Mouse (Mus musculus) hindbrain, embryonic 13.5 days (tissue): ENCODE measurements around the gene Apobec1. TPM values are rescaled to one million over a fixed set of nuclear protein-coding genes. Genes with fewer than 3 reads are reported as not detected.
A peak's percentile ranks its signal among the peaks of the same experiment; 100 is the strongest.

Source experiments
- ATAC-seq: fragments of 200-750 bp; cut with Nextera tagmentation; 2 replicates; pipeline ENCODE4 v1.8.0; 2017; ENCODE audit warnings: moderate TSS enrichment; ENCODE audit not compliant: low FRiP score
- H3K27ac ChIP-seq: fragments of 300-500 bp; sonication (generic); 2 replicates; pipeline ENCODE4 v1.5.1; 2015; ENCODE audit warnings: inconsistent platforms, mild to moderate bottlenecking, moderate library complexity
- H3K27me3 ChIP-seq: fragments of 300-500 bp; sonication (generic); 2 replicates; pipeline ENCODE4 v1.6.1; 2015; ENCODE audit warnings: mild to moderate bottlenecking, inconsistent platforms
- H3K36me3 ChIP-seq: fragments of 300-500 bp; sonication (generic); 2 replicates; pipeline ENCODE4 v1.6.1; 2015; ENCODE audit warnings: mild to moderate bottlenecking, inconsistent platforms
- H3K4me1 ChIP-seq: fragments of 300-500 bp; sonication (generic); replicated peaks from 2 replicates; pipeline ENCODE4 v1.6.1; 2015; ENCODE audit warnings: inconsistent platforms
- H3K4me2 ChIP-seq: fragments of 300-500 bp; sonication (generic); 2 replicates; pipeline ENCODE4 v1.6.1; 2015; ENCODE audit warnings: inconsistent platforms, mild to moderate bottlenecking, moderate library complexity
- H3K4me3 ChIP-seq: fragments of 300-500 bp; sonication (generic); 2 replicates; pipeline ENCODE4 v1.5.1; 2015; ENCODE audit warnings: mild to moderate bottlenecking, inconsistent platforms
- H3K9ac ChIP-seq: fragments of 300-500 bp; sonication (generic); 2 replicates; pipeline ENCODE4 v1.6.1; 2015; ENCODE audit warnings: mild to moderate bottlenecking, inconsistent platforms
- H3K9me3 ChIP-seq: fragments of 300-500 bp; sonication (generic); 2 replicates; pipeline ENCODE4 v1.6.1; 2016; ENCODE audit warnings: inconsistent platforms
- WGBS: fragments of 180-500 bp; shearing (Covaris S2); methylation state at CpG from one replicate; pipeline ENCODE4 v1.1.7; 2015; 5-methylcytosine and 5-hydroxymethylcytosine counted together
- polyA plus RNA-seq: library from polyadenylated mRNA; unstranded; fragments of >200 nt; fragmentation: Nextera tagmentation; extraction: Ambion mirVana; gene quantifications from 2 replicates; pipeline ENCODE4 v1.2.1, GENCODE M21; 2015

Apobec1 gene
- polyA plus RNA-seq, 1 experiment from 2014 or later, result 2.5 TPM

DNA sequence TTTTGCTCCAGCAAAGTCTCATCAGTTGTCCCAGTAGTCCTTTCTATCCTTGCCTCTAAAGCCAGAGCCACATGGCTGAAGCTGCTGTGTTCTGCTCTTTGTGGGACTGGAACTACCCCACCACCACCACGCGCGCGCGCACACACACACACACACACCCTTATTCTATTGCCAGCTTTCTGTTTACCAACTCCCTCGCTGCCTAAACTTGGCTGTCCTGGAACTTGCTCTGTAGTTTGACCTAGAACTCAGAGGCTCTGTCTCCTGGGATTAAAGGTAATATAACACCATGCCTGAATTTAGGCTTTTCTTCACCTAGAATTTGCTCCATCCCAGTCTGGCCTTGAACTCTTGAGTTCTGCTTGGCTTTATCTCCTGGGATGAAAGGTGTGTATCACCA lies 18.8 kb upstream of the Apobec1 start:
- H3K4me2 ChIP-seq, result no peak overlapping the region
- no peaks in the 10 kb centered on the region for H3K9me3 ChIP-seq
- no peak overlapping the region for H3K27ac ChIP-seq
- no peaks in the 10 kb centered on the region for H3K27me3 ChIP-seq
- H3K36me3 ChIP-seq, result no peaks in the 10 kb centered on the region
- H3K4me1 ChIP-seq, result no peaks in the 10 kb centered on the region
- WGBS, result 96% methylated on average over 6 of the region's 6 CpGs
- no peak for ATAC-seq
- H3K4me3 ChIP-seq, result no peak overlapping the region
- H3K9ac ChIP-seq, result no peak overlapping the region

DNA sequence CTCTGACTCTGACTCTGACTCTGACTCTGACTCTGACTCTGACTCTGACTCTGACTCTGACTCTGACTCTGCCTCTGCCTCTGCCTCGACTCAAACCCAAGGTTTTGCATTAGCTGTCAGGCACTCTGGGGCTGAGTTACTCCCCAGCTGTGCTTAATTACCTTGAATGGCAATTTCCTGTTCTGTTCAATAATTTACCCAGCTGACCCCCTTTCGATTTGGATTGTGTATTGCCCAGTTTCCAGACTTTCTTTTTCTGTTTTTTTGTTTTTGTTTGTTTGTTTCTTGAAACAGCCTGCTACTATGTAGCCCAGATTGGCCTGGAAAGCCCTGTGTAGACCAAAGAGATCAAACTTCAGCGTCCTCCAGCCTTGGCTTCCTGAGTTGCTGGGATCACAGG lies 13.8 kb upstream of the Apobec1 start:
- H3K9me3 ChIP-seq, result no peaks in the 10 kb centered on the region
- H3K36me3 ChIP-seq, result no peaks in the 10 kb centered on the region
- H3K27ac ChIP-seq, result no peak overlapping the region
- no peak for ATAC-seq
- H3K4me3 ChIP-seq, result no peak overlapping the region
- 76% methylated on average over 3 of the region's 3 CpGs for WGBS
- H3K4me2 ChIP-seq, result no peak overlapping the region
- no peaks in the 10 kb centered on the region for H3K27me3 ChIP-seq
- H3K4me1 ChIP-seq, result no peaks in the 10 kb centered on the region
- H3K9ac ChIP-seq, result no peak overlapping the region

DNA sequence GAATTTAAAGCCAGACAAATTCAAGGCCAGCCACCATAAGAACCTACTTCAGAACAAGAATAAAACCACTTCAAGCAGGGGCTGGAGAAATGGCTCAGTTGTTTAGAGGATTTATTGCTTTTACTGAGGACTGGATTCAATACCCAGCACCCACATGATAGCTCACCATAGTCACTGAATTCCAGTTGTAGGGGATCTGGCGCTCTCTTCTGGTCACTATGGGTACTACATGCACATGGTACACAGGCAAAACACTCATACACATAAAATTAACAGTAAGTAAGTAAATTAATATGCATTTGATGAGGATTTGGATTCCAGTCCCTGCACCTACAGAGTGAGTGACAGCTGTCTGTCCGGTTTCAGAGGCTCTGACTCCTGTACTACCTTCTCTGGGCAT lies 11.8 kb upstream of the Apobec1 start:
- no peak for ATAC-seq
- Histone ChIP-seq H3K4me1 (peaks cover 3% of the 10 kb centered on the region; the same call in 1 of the 2 replicates), H3K36me3 (no peaks in the 10 kb centered on the region), H3K4me3 (no peak overlapping the region), H3K9ac (no peak overlapping the region), H3K9me3 (no peaks in the 10 kb centered on the region), H3K27ac (no peak overlapping the region), H3K27me3 (no peaks in the 10 kb centered on the region), H3K4me2 (no peak overlapping the region)
- 68% methylated on average over 2 of the region's 2 CpGs for WGBS

DNA sequence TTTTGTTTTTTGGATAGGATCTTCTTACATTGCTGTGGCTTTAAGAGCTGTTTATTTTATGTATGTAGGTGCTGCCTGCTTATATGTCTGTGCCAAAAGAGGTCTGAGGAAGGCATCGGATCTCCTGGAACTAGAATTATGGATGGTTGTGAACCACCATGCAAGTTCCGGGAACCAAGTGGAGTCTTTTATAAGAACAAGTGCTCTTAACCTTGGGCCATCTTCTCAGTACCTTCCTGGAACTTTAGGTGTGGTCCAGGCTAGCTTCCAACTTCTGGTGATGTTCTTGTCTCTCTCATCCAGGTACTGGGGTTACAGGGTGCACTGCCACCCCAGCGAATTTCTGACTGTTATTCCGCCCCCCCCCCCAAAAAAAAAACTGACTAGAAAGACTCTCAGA lies 10.2 kb upstream of the Apobec1 start:
- ATAC-seq, result no peak
- H3K9me3 ChIP-seq, result no peaks in the 10 kb centered on the region
- H3K27ac ChIP-seq, result no peak overlapping the region
- no peak overlapping the region for H3K4me3 ChIP-seq
- H3K9ac ChIP-seq, result no peak overlapping the region
- no peak overlapping the region for H3K4me2 ChIP-seq
- 83% methylated on average over 4 of the region's 4 CpGs for WGBS
- no peaks in the 10 kb centered on the region for H3K36me3 ChIP-seq
- peaks cover 3% of the 10 kb centered on the region; the same call in 1 of the 2 replicates for H3K4me1 ChIP-seq
- no peaks in the 10 kb centered on the region for H3K27me3 ChIP-seq

DNA sequence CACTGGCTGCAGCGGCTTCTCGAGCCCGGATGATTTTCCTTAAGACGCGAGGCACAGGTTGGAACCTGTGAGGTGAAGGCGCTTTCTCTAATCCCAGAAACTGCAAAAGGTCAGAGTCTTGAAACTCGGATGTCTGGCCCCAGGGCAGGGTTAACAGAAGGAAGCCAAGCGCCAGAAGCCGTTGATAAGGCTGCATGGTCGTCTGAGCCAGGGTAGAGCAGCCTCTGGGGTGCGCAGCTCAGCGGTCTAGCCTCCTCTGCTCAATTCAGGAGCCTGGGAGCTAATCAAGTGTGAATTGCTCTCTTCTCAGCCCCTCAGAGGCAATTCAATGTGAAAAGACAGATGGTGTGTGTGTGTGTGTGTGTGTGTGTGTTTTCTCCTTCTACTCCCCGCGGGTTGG lies 7.5 kb upstream of the Apobec1 start, which contains the start of gene Gdf3:
Gene Gdf3, minus strand, starts transcription at position 317 of the 400 bp plus-strand sequence.
- H3K4me3 ChIP-seq, result no peak within 1 kb of the TSS
- 64% methylated on average over 14 of the region's 14 CpGs for WGBS

DNA sequence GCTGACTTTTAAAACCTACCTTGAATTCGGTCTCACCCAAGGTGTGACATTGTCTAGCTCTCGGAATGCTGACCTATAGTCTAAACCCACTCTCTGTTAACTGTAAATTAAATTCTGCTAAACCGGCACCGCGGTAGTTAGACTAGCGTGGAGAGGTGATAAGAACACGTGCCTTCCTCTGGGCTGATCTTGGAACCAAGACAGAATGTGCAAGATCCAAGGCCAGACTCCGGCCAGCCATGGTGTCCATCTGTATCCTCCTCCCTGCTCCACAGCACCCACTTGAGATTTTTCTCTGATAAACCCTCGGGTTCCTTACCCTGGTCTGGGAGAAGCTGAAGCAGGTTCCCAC lies 7.1 kb upstream of the Apobec1 start:
- H3K27ac ChIP-seq, result no peak overlapping the region
- H3K4me2 ChIP-seq, result no peak overlapping the region
- H3K4me1 ChIP-seq, result peaks cover 3% of the 10 kb centered on the region; the same call in 1 of the 2 replicates
- no peaks in the 10 kb centered on the region for H3K27me3 ChIP-seq
- no peak for ATAC-seq
- no peaks in the 10 kb centered on the region for H3K36me3 ChIP-seq
- H3K9me3 ChIP-seq, result no peaks in the 10 kb centered on the region
- WGBS, result 80% methylated on average over 9 of the region's 9 CpGs
- no peak overlapping the region for H3K4me3 ChIP-seq
- H3K9ac ChIP-seq, result no peak overlapping the region

More for the DNA sequence above, 7.5 kb upstream of the Apobec1 start, which contains the start of gene Gdf3:
- no peaks in the 10 kb centered on the region for H3K36me3 ChIP-seq
- H3K9me3 ChIP-seq, result no peaks in the 10 kb centered on the region
- H3K4me2 ChIP-seq, result no peak within 1 kb of the TSS
- H3K4me1 ChIP-seq, result peaks cover 3% of the 10 kb centered on the region; the same call in 1 of the 2 replicates
- ATAC-seq, result no peak
- H3K27me3 ChIP-seq, result no peaks in the 10 kb centered on the region
- no peak within 1 kb of the TSS for H3K9ac ChIP-seq
- H3K27ac ChIP-seq, result no peak within 1 kb of the TSS

DNA sequence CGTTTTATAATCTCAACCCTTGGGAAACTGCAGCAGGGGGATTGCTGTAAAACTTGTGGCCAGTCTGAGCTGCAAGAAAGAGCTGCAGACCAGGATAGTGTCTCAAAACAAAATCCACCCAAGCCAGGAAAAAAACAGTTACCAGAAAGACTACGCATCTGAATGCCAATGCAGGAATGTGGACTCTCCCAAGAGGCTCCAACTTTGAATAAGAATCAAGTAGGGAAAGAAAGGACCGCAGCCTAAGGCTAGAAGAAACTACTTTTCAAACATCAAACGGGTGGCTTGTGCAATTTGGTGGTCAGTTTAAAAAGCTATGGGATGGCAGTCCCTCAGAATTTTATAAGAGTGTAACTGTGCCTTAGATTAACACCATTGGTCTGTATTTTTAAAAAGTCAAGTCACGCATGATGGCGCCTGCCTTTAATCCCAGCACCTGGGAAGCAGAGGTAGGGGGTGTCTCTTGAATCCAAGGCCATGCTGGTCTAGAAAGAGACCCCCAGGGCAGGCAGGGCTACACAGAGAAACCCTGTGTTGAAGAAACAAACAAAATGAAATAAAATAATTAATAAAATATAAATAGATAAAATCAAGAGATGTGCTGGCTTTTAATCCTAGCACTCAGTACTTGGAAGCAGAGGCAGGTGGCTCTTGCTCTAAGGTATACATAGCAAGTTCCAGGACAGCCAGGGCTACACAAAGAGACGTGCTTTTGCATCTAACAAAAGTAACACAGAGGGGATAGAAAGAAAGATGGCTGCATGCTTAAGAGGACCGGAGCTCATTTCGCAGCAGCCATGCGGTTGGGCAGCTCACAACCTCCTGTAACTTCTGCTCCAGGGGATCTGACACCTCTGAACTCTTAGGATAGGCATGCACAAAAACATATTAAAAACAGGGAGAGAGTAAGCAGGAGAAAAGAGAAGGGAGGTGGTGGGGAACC lies 6.5 kb upstream of the Apobec1 start:
- Histone ChIP-seq H3K36me3 (no peaks in the 10 kb centered on the region), H3K9ac (no peak overlapping the region), H3K4me3 (no peak overlapping the region), H3K4me2 (no peak overlapping the region), H3K27ac (no peak overlapping the region), H3K27me3 (no peaks in the 10 kb centered on the region), H3K9me3 (no peaks in the 10 kb centered on the region), H3K4me1 (peaks cover 3% of the 10 kb centered on the region; the same call in 1 of the 2 replicates)
- ATAC-seq, result no peak
- WGBS, result 76% methylated on average over 10 of the region's 10 CpGs

DNA sequence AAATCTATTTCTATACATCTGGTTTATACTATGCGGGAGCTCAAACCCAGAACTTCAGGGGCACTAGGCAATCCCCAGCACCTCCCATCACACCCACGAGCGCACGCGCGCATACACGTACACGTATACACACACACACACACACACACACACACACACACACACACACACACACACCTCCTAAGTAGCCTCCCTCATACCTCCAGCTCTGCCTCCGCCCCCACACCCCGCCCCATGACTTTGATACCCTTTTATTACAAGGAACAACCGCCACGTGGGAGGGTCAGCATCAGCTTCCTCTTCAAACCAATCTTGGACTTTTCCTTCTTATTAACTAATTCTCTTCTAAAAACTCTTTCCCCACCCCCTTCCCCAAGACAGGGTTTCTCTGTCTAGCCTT lies 5.5 kb upstream of the Apobec1 start:
- peaks cover 4% of the 10 kb centered on the region; the same call in 1 of the 2 replicates for H3K4me1 ChIP-seq
- no peak overlapping the region for H3K4me2 ChIP-seq
- no peak overlapping the region for H3K27ac ChIP-seq
- H3K4me3 ChIP-seq, result no peak overlapping the region
- WGBS, result 94% methylated on average over 12 of the region's 12 CpGs
- H3K27me3 ChIP-seq, result no peaks in the 10 kb centered on the region
- no peak overlapping the region for H3K9ac ChIP-seq
- H3K36me3 ChIP-seq, result no peaks in the 10 kb centered on the region
- ATAC-seq, result no peak
- no peaks in the 10 kb centered on the region for H3K9me3 ChIP-seq

DNA sequence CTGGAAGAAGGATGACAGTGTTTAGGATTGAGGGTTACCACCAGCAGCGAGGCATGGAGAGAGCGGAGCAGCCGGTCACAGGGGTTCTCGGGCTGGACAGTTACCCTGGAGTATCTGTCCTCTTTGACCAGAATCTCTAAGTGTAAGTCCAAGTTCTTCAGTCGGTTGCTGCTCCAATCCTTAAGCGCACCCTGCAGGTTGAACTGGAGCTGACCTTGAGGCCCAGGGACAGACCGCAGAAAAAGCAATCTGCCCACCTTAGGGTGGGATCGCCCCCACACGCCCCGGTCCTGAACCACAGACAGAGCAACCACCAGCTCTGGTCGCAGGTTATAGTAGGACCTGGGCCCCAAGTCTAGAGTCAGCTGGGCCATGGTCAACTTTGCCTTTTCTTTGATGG lies 4.4 kb upstream of the Apobec1 start:
- no peaks in the 10 kb centered on the region for H3K36me3 ChIP-seq
- 95% methylated on average over 11 of the region's 11 CpGs for WGBS
- H3K9me3 ChIP-seq, result no peaks in the 10 kb centered on the region
- no peak overlapping the region for H3K4me3 ChIP-seq
- H3K27me3 ChIP-seq, result no peaks in the 10 kb centered on the region
- ATAC-seq, result no peak
- H3K4me1 ChIP-seq, result peaks cover 11% of the 10 kb centered on the region; the same call in 1 of the 2 replicates
- no peak overlapping the region for H3K4me2 ChIP-seq
- no peak overlapping the region for H3K27ac ChIP-seq
- no peak overlapping the region for H3K9ac ChIP-seq

DNA sequence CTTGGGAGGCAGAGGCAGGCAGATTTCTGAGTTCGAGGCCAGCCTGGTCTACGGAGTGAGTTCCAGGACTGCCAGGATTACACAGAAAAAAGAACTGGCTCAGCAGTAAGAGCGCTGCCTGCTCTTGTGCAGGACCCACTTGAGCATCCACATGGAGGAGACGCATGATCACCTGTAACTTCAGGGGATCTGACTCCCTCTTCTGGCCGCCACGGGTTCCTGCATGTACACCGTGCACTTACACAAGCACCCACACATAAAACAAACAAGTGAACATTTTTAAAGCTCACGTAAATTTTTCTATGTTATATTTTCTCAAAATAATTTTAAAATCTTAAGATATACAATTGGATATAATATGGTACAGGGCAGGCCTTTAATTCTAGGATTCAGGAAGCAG lies 3.2 kb upstream of the Apobec1 start:
- peaks cover 11% of the 10 kb centered on the region; the same call in 1 of the 2 replicates for H3K4me1 ChIP-seq
- H3K27me3 ChIP-seq, result no peaks in the 10 kb centered on the region
- H3K36me3 ChIP-seq, result no peaks in the 10 kb centered on the region
- no peak overlapping the region for H3K4me3 ChIP-seq
- no peak overlapping the region for H3K9ac ChIP-seq
- WGBS, result 92% methylated on average over 8 of the region's 8 CpGs
- H3K9me3 ChIP-seq, result no peaks in the 10 kb centered on the region
- ATAC-seq, result no peak
- H3K27ac ChIP-seq, result no peak overlapping the region
- no peak overlapping the region for H3K4me2 ChIP-seq

DNA sequence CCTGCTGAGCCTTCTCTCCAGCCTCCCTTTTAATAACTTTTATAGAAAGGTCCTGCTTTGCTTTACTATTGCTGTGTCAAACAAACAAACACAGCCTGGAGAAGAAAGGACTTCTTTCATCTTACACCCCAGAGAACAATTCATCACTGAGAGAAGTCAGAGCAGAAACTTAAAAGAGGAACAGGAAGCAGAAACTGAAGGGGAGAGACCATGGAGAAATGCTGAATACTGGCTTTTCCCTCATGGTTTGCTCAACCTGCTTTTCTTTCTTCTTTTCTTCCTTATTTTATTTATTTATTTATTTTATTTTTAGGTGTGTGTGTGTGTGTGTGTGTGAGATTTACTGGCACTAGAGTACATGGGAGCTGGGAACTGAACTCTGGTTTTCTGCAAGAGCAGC lies 2.0 kb upstream of the Apobec1 start:
- no peak overlapping the region for H3K27ac ChIP-seq
- H3K4me1 ChIP-seq, result 0 out of 2 replicates have a peak, but pooled peaks cover 7% of the 10 kb centered on the region
- no peak overlapping the region for H3K4me2 ChIP-seq
- no peaks in the 10 kb centered on the region for H3K27me3 ChIP-seq
- no peak for ATAC-seq
- H3K36me3 ChIP-seq, result no peaks in the 10 kb centered on the region
- no peaks in the 10 kb centered on the region for H3K9me3 ChIP-seq
- no peak overlapping the region for H3K4me3 ChIP-seq
- H3K9ac ChIP-seq, result no peak overlapping the region

DNA sequence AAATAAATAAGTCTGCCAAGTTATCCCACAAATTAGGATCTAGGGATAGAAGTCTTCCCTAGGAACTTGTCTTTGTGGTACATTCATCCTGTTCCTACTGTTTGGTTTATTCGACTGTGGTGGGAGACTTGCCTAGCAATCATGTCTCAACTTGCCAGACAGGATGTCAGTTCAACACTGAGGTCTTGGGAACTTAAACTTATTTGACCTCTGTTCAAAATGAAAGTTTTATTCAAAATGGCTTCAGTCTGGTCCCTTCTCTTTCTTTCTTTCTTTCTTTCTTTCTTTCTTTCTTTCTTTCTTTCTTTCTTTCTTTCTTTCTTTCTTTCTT lies 713 bp upstream of the Apobec1 start:
- no peak overlapping the region for H3K4me3 ChIP-seq
- no peak overlapping the region; the same call in 1 of the 2 replicates for H3K4me2 ChIP-seq
- no peaks in the 10 kb centered on the region for H3K36me3 ChIP-seq
- H3K9me3 ChIP-seq, result no peaks in the 10 kb centered on the region
- H3K4me1 ChIP-seq, result 0 out of 2 replicates have a peak, but pooled peaks cover 7% of the 10 kb centered on the region
- WGBS, result 61% methylated on average over 1 of the region's 1 CpGs
- ATAC-seq, result no peak
- no peak overlapping the region for H3K9ac ChIP-seq
- no peaks in the 10 kb centered on the region for H3K27me3 ChIP-seq
- H3K27ac ChIP-seq, result no peak overlapping the region

DNA sequence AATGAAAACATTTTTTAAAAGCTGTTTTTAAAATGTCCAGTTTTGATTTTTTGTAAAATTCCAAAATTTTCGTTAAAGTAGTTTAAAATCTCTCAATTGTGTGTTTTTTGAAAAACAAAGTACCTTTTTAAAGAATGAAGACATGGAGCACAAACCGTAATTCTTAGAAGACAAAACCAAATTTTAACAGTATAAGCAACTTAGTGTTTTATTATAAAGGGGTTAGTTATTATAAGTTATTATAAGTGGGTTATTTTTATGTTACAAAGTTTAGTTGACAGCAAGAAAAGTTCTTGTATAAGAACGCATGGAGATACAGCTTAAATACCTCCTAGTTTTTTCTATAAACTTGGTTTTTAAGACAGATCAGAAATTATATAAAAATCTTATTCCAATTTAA lies 629 bp downstream of the Apobec1 start:
- Histone ChIP-seq H3K4me2 (peak overlapping the region; percentile 54; the same call in 1 of the 2 replicates), H3K9ac (no peak overlapping the region), H3K4me1 (0 out of 2 replicates have a peak, but pooled peaks cover 7% of the 10 kb centered on the region), H3K27ac (no peak overlapping the region), H3K4me3 (peak overlapping the region; percentile 38), H3K27me3 (no peaks in the 10 kb centered on the region), H3K36me3 (no peaks in the 10 kb centered on the region), H3K9me3 (no peaks in the 10 kb centered on the region)
- 93% methylated on average over 3 of the region's 3 CpGs for whole genome bisulfite sequencing
- ATAC-seq, result no peak
